Mouse (Mus musculus): ENCODE measurements around the gene Grhpr. TPM values are rescaled to one million over a fixed set of nuclear protein-coding genes. Genes with fewer than 3 reads are reported as not detected.

Grhpr gene
- polyA plus RNA-seq, 1 experiment from 2014 or later = 124 TPM

DNA sequence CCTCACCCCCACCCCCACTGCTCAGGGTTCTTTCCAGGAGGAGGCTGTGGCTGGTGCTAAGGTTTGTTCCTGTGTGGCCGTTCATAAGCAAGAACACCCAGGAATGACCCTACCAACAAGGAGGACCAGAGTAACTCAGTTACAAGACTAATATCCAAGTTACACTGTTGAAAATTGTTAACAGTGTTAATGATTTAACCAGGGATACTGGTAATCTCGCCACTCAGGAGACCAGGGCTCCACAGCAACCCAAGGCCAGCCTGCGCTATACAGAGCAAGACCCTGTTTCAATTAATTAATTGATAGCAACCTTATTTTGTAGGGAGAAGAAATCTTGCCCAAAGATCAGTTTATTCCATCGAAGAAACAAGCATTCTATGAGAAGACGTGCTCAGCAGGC, 33.7 kb upstream of the Grhpr start:
- Histone ChIP-seq H3K4me1 (ENCODE audit: insufficient read depth, low read length) (no peaks in the 10 kb centered on the region), H3K4me2 (replicated peaks; ENCODE audit: low read depth, low read length) (no peak overlapping the region), H3K4me3 (ENCODE audit: low read length) (no peak overlapping the region), H3K9me3 (ENCODE audit: low read length) (no peaks in the 10 kb centered on the region), H3K27me3 (ENCODE audit: insufficient read depth, low read length) (no peaks in the 10 kb centered on the region), H3K27ac (ENCODE audit: low read length) (peak overlapping the region; percentile 36; the same call in 1 of the 2 replicates), H3K36me3 (ENCODE audit: insufficient read depth, low read length) (no peaks in the 10 kb centered on the region), H3K9ac (replicated peaks; ENCODE audit: low read length) (no peak overlapping the region)
- ATAC-seq (ENCODE audit: low FRiP score, low TSS enrichment) = peak; percentile 54
- WGBS = 74% methylated on average over 5 of the region's 5 CpGs

DNA sequence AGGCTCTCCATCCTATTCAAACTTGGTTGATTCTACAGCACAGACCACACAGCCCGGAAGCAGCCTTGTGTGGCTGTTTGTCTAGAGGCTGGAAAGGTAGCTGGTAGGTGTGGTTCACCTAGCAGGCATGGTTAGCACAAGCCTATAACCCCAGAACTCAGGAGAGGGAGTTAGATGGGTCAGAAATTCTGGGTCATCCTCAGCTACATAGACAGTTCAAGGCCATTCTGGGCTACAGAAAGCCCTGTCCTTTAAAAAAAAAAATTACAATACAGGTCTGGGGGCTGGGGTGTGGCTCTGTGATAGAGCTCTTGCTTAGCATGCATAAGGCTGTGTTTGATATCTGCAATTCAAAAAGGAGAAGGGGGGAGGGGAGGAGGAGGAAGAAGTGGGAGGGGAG, 32.9 kb upstream of the Grhpr start:
- Histone ChIP-seq H3K27ac (ENCODE audit: low read length) (no peak overlapping the region), H3K9me3 (ENCODE audit: low read length) (no peaks in the 10 kb centered on the region), H3K36me3 (ENCODE audit: insufficient read depth, low read length) (no peaks in the 10 kb centered on the region), H3K4me1 (ENCODE audit: insufficient read depth, low read length) (no peaks in the 10 kb centered on the region), H3K27me3 (ENCODE audit: insufficient read depth, low read length) (no peaks in the 10 kb centered on the region), H3K4me2 (replicated peaks; ENCODE audit: low read depth, low read length) (no peak overlapping the region), H3K9ac (replicated peaks; ENCODE audit: low read length) (no peak overlapping the region), H3K4me3 (ENCODE audit: low read length) (no peak overlapping the region)
- no peak for ATAC-seq (ENCODE audit: low FRiP score, low TSS enrichment)
- WGBS = 94% methylated on average over 1 of the region's 1 CpGs

- H3K4me1 ChIP-seq (ENCODE audit: insufficient read depth, low read length) = no peaks in the 10 kb centered on the region
- H3K27ac ChIP-seq (ENCODE audit: low read length) = no peak overlapping the region
- 71% methylated on average over 9 of the region's 9 CpGs for WGBS
- H3K9me3 ChIP-seq (ENCODE audit: low read length) = no peaks in the 10 kb centered on the region
- no peak overlapping the region for H3K9ac ChIP-seq (replicated peaks; ENCODE audit: low read length)
- no peaks in the 10 kb centered on the region for H3K36me3 ChIP-seq (ENCODE audit: insufficient read depth, low read length)
- no peak overlapping the region for H3K4me3 ChIP-seq (ENCODE audit: low read length)
- H3K4me2 ChIP-seq (replicated peaks; ENCODE audit: low read depth, low read length) = no peak overlapping the region
- ATAC-seq (ENCODE audit: low FRiP score, low TSS enrichment) = 0 out of 2 replicates have a peak, but pooled peaks have one; percentile 15
- no peaks in the 10 kb centered on the region for H3K27me3 ChIP-seq (ENCODE audit: insufficient read depth, low read length)
Observed at GRCm38 (mm10) chr4:44953041-44953440, 28.2 kb upstream of the Grhpr start.

DNA sequence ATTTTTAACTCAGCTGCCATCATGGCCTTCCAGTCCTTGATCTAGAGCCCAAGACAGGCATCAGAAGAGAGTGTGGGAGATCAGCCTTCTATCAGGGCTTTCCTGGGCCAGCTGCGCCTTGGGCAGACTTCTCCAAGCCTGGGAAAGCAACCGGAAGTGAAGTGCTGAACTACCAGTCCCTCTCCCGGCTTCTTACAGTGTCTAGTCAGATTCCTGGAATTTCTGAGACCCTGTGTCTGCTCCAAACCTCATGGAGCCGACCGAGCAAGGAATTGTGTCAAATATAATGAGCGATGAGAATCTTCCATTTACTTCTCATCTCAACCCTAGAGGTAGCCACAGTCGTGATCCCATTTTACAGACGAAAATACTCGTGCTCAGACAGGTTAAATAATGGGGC, 22.4 kb upstream of the Grhpr start:
- Histone ChIP-seq H3K9me3 (ENCODE audit: low read length) (no peaks in the 10 kb centered on the region), H3K27me3 (ENCODE audit: insufficient read depth, low read length) (no peaks in the 10 kb centered on the region), H3K4me3 (ENCODE audit: low read length) (no peak overlapping the region), H3K4me1 (ENCODE audit: insufficient read depth, low read length) (no peaks in the 10 kb centered on the region), H3K36me3 (ENCODE audit: insufficient read depth, low read length) (no peaks in the 10 kb centered on the region), H3K9ac (replicated peaks; ENCODE audit: low read length) (no peak overlapping the region), H3K27ac (ENCODE audit: low read length) (no peak overlapping the region), H3K4me2 (replicated peaks; ENCODE audit: low read depth, low read length) (no peak overlapping the region)
- ATAC-seq (ENCODE audit: low FRiP score, low TSS enrichment) = no peak
- 92% methylated on average over 9 of the region's 9 CpGs for WGBS

GRCm38 (mm10) chr4:44959220-44959619, 22.0 kb upstream of the Grhpr start:
- no peak overlapping the region for H3K27ac ChIP-seq (ENCODE audit: low read length)
- H3K27me3 ChIP-seq (ENCODE audit: insufficient read depth, low read length) = no peaks in the 10 kb centered on the region
- H3K36me3 ChIP-seq (ENCODE audit: insufficient read depth, low read length) = no peaks in the 10 kb centered on the region
- no peak overlapping the region for H3K4me2 ChIP-seq (replicated peaks; ENCODE audit: low read depth, low read length)
- H3K4me3 ChIP-seq (ENCODE audit: low read length) = no peak overlapping the region
- no peaks in the 10 kb centered on the region for H3K4me1 ChIP-seq (ENCODE audit: insufficient read depth, low read length)
- WGBS = 92% methylated on average over 13 of the region's 13 CpGs
- H3K9ac ChIP-seq (replicated peaks; ENCODE audit: low read length) = no peak overlapping the region
- H3K9me3 ChIP-seq (ENCODE audit: low read length) = no peaks in the 10 kb centered on the region
- ATAC-seq (ENCODE audit: low FRiP score, low TSS enrichment) = no peak

GRCm38 (mm10) chr4:44963156-44963555, 18.0 kb upstream of the Grhpr start:
- Histone ChIP-seq H3K4me2 (replicated peaks; ENCODE audit: low read depth, low read length) (no peak overlapping the region), H3K27ac (ENCODE audit: low read length) (no peak overlapping the region), H3K36me3 (ENCODE audit: insufficient read depth, low read length) (no peaks in the 10 kb centered on the region), H3K27me3 (ENCODE audit: insufficient read depth, low read length) (no peaks in the 10 kb centered on the region), H3K4me3 (ENCODE audit: low read length) (no peak overlapping the region), H3K9me3 (ENCODE audit: low read length) (no peaks in the 10 kb centered on the region), H3K9ac (replicated peaks; ENCODE audit: low read length) (no peak overlapping the region), H3K4me1 (ENCODE audit: insufficient read depth, low read length) (no peaks in the 10 kb centered on the region)
- no peak for ATAC-seq (ENCODE audit: low FRiP score, low TSS enrichment)
- WGBS = 63% methylated on average over 11 of the region's 11 CpGs

DNA sequence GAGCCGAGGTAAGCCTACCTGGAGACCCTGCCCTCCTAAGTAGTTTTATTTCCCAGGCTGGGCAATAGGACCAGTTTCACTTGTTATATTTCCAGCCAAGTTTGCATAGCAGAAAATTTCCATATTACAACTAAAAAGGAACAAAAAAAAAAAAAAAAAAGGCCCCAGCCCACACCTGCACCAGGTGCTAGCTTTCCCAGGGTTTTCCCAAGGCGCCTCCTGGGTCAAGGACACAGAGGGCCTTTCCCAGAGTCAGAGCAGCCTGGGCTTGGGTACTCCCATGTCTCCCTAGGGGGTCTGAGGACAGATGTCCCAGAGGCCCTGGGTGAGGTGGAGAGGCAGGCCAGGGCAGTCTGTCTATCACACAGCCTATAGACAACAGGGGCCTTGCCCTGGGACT, 16.0 kb upstream of the Grhpr start:
- Histone ChIP-seq H3K9ac (replicated peaks; ENCODE audit: low read length) (no peak overlapping the region), H3K36me3 (ENCODE audit: insufficient read depth, low read length) (no peaks in the 10 kb centered on the region), H3K4me3 (ENCODE audit: low read length) (no peak overlapping the region), H3K4me2 (replicated peaks; ENCODE audit: low read depth, low read length) (no peak overlapping the region), H3K27ac (ENCODE audit: low read length) (no peak overlapping the region), H3K27me3 (ENCODE audit: insufficient read depth, low read length) (no peaks in the 10 kb centered on the region), H3K9me3 (ENCODE audit: low read length) (no peaks in the 10 kb centered on the region), H3K4me1 (ENCODE audit: insufficient read depth, low read length) (no peaks in the 10 kb centered on the region)
- no peak for ATAC-seq (ENCODE audit: low FRiP score, low TSS enrichment)
- WGBS = 93% methylated on average over 2 of the region's 2 CpGs

- no peak for ATAC-seq (ENCODE audit: low FRiP score, low TSS enrichment)
- Histone ChIP-seq H3K4me1 (ENCODE audit: insufficient read depth, low read length) (no peaks in the 10 kb centered on the region), H3K4me2 (replicated peaks; ENCODE audit: low read depth, low read length) (no peak overlapping the region), H3K27ac (ENCODE audit: low read length) (no peak overlapping the region), H3K36me3 (ENCODE audit: insufficient read depth, low read length) (no peaks in the 10 kb centered on the region), H3K9ac (replicated peaks; ENCODE audit: low read length) (no peak overlapping the region), H3K9me3 (ENCODE audit: low read length) (no peaks in the 10 kb centered on the region), H3K4me3 (ENCODE audit: low read length) (no peak overlapping the region), H3K27me3 (ENCODE audit: insufficient read depth, low read length) (no peaks in the 10 kb centered on the region)
- 84% methylated on average over 3 of the region's 3 CpGs for WGBS
Observed at GRCm38 (mm10) chr4:44965736-44966135, 15.5 kb upstream of the Grhpr start.

DNA sequence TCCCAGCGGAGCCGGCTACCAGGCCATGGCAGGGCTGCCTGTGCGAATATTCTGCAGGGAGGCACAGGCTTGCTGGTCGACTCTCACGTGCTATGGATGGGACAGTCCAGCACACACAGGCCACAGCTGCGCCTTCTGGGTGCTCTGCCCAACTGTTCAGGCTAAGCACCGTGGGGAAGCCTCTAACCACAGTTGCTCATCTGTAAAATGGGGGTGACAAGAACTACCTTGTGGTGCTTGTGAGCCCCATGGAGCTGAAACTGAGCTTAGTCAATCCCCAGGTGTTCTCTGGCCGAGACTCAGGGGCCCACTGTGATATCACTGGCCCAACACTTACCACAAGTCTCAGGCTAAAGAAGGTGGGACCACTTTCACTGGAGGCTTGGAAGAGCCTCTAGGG, 13.8 kb upstream of the Grhpr start:
- H3K36me3 ChIP-seq (ENCODE audit: insufficient read depth, low read length) = no peaks in the 10 kb centered on the region
- no peaks in the 10 kb centered on the region for H3K27me3 ChIP-seq (ENCODE audit: insufficient read depth, low read length)
- no peak overlapping the region for H3K4me3 ChIP-seq (ENCODE audit: low read length)
- no peak for ATAC-seq (ENCODE audit: low FRiP score, low TSS enrichment)
- no peaks in the 10 kb centered on the region for H3K9me3 ChIP-seq (ENCODE audit: low read length)
- 90% methylated on average over 8 of the region's 8 CpGs for WGBS
- H3K9ac ChIP-seq (replicated peaks; ENCODE audit: low read length) = no peak overlapping the region
- no peak overlapping the region for H3K27ac ChIP-seq (ENCODE audit: low read length)
- no peaks in the 10 kb centered on the region for H3K4me1 ChIP-seq (ENCODE audit: insufficient read depth, low read length)
- H3K4me2 ChIP-seq (replicated peaks; ENCODE audit: low read depth, low read length) = no peak overlapping the region

- no peak for ATAC-seq (ENCODE audit: low FRiP score, low TSS enrichment)
- Histone ChIP-seq H3K4me2 (replicated peaks; ENCODE audit: low read depth, low read length) (no peak overlapping the region), H3K36me3 (ENCODE audit: insufficient read depth, low read length) (no peaks in the 10 kb centered on the region), H3K4me1 (ENCODE audit: insufficient read depth, low read length) (peaks cover 8% of the 10 kb centered on the region), H3K9ac (replicated peaks; ENCODE audit: low read length) (no peak overlapping the region), H3K4me3 (ENCODE audit: low read length) (no peak overlapping the region), H3K27ac (ENCODE audit: low read length) (no peak overlapping the region), H3K9me3 (ENCODE audit: low read length) (no peaks in the 10 kb centered on the region), H3K27me3 (ENCODE audit: insufficient read depth, low read length) (no peaks in the 10 kb centered on the region)
- 93% methylated on average over 7 of the region's 7 CpGs for WGBS
Observed at GRCm38 (mm10) chr4:44970056-44970455, 11.1 kb upstream of the Grhpr start.
